Mouse (Mus musculus) thymus, postnatal 4 days (tissue): ENCODE results near the gene Lep.
A peak's percentile ranks its signal among the peaks of the same experiment; 100 is the strongest.

Source experiments
- DNase-seq: peaks from one replicate; pipeline ENCODE4 v3.0.0; 2021

Lep gene

DNA sequence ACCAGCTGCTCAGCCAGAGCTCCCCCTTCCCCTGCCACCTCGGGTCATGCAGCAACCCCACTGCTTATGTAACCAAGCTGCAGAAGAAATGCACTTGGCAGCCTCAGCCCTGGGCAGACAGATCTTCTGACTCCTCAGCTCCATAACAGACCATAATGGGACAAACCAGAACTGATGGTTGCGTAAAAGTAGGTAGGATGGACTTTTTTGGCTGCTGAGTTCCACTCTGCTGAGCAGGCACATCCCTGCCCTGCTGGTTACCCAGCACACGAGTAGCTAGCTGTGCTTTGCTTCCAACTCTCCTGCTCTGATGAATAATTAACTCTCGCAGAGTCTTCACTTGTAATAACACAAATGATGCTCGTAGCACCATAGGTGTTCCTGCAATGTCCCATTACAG, 10.1 kb upstream of the Lep start:
- DNase-seq = no peak

DNA sequence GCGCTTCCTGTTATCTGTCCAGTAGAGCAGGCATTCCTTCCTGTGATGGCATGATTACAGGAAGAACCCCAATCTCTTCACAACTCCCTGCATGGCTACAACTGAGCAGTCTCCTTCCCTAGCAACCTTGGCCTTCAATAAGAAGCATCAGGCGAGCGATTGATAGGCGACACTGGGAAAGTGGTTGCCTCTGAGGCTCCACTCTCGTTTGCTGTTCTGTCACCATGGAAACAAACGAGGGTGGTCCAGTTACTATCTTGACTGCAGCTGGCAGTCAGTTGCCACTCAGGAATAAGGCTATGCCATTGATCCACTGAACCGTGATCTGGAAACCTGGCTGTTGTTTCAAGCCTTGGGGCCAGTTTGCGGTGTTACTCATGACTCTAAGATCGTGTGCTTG, 7.8 kb upstream of the Lep start:
- no peak for DNase-seq

DNA sequence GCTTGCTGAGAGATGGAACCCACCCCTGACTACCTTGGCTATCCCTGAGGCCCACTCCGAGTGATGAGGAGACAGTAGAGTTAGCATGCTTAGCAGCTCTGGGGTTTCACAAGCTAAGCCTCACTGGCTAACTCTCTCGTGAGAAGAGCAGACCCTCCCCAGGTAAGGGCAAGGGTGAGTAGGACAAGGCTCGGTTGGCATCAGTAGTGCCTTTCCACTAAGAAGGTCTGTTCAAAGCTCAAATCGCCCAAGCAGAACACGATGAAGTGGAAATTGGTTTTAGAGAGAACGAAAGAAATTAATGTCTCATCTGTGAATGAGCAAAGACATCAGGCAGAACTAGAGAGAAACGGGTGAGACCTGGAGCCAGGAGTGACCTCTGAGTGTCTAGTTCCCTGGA, 6.8 kb upstream of the Lep start:
- no peak for DNase-seq

DNA sequence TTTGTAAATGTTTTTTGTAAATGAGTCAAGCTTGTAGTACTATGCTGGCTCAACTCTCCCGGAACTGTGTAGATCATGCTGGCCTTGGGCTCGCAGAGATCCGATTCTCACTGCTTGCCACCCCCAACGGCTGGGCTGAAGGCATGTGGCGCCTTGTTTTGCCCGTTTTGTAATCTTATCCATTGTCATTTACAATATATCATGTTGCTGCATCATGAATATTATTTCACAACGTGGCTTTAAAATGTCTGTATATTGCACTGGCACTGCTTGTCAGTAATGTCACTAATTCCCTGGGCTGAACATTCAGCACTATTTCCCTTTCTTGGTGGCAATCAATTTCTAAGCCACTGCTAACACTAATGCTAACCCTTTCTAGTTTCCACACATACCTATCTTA, 3.6 kb upstream of the Lep start:
- no peak for DNase-seq

DNA sequence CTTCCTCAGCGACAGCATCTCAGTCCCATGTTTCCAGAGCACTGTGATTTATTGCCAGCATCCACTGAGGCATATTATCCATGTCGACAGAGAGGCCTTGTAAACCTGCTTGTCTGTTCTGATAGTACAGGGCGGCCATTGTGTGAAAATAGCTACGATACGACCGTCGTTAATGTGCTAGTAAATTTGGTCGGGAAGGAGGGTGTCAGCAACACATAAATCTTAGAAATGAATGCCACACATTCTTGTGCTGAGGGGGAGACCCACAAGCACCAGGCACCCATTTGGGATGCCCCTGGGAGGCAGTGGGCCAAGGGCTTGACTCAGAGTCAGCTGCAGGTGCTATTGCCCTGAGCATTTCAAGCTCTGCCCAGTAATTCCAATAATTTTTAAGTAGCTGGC, 6.4 kb downstream of the Lep start:
- DNase-seq = no peak

DNA sequence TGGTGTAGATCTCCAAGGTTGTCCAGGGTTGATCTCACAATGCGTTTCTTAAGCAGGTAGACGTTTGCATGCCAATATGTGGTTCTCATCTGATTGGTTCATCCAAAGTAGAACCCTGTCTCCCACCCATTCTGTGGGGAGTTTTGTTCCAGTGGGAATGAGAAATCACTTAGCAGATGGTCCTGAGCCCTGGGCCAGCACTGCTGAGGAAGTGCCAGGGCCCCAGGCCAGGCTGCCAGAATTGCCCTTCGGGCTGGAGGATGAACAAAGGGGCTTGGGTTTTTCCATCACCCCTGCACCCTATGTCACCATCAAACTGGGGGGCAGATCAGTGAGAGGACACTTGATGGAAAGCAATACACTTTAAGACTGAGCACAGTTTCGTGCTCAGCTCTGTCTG, 12.2 kb downstream of the Lep start:
- no peak for DNase-seq

DNA sequence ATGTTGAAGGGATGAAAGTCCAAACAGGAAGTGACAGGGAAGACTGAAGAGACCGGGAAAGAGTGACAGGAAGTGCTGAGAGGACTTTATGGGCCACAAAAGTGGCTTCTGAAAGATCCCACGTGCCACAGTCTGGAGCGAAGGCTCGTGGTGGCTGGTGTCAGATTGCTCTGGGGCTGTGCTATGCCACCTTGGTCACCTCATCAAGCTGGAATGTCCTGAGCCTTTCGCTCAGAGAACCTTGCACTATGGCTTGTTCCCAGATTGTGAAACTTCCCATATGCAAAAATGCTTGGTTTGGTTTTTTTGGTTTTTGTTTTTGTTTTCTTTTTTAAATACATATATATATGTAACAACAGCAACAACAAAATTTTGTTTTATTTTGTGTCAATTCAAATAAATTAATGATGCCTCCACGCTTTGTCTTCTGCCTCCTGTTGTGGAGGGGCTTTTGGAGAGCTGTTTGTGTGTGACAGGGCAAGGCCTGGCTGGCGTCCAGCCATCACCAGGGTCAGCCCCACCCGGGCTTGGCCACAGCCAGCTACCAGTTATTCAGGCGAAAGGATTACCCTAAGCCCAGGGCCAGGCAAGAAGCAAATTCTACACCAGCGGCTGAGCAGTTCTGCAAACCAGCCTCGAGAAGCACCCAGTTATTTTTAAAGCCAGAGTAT, 13.6 kb downstream of the Lep start:
- DNase-seq = no peak

DNA sequence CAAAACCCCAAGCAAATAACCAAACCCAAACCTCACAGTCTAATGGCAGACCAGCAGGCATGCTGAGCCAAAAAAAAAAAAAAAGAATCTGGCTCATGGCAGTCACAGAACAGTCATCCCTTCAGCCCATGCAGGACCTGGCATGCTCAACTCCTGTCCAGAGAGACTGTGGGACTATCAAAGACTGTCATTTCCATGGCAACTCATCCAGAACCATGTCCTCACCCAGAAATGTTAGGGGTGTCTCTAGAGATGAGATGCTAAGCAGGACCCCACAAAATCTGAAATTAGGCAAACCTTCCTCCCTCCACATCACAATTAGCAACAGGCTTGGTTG, 14.1 kb downstream of the Lep start:
- DNase-seq = no peak

DNA sequence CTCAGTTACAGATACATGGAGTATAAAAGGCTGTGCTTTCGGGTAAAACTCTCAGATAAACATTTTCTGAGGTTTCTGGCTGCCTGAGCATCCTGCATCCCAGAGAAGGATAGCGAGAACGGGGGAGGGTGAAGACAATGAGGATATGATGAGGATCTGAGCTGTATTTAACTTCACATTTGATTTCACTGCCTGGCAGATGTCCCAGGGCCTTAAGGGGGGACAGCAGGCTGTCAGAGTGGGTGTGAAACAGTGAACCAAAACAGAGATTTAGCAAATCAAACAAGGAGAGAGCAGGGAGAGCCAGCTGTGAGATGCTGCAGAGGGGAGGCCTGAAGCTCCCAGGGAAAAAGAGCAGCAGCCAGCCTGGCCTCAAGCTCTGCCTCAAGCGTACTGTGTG, 19.3 kb downstream of the Lep start:
- DNase-seq = no peak

DNA sequence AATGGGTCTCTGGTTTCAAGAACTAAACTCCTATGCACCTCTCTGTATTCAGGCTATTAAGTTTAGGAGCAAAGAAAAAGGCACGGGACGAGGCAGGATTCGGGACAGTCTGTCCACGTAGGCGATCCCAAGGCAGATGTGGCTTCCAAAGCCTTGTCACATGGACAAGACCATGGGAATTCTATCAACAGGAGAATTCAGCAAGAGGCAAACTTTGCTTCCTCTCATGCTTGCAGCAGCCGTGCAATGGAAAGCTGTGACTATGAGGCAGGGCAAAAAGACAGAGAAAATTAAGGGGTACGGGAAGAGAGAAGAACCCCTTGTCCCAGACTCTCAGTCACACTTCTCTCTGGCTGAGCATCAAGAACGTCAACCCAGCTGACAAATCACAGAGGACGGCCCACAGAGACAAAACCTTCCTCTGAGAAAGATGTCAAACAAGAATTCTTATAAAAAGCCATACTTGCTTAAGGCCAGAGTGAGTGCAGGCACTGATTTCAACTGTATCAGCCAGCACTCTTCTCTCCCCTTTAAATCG, 21.9 kb downstream of the Lep start:
- no peak for DNase-seq

DNA sequence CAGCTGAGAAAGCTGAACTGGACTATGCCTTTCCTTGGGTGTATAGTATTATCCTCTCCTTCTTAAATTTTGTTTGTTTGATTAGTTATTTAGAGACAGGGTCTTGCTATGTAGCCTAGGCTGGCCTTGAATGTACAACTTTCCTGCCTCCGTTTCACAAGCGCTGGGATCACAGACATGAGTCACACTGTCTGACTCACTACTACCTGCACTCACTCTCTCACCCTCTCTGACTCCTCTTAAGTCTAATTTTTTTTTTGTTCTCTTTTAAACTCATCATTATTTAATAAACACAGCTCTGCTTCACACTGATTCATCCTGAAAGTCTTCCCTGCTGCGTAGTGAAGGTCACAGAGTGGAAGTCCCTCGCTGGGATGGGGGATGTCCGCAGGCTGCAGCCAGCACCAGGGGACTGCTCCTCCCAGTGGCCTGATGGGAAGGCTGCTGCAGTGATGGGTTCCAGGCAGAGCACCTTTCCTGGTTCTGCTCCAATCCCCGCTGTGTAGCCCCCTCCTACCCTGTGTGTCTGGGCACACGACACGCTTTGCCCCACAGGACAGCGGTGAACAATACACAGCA, 22.8 kb downstream of the Lep start:
- DNase-seq = no peak

DNA sequence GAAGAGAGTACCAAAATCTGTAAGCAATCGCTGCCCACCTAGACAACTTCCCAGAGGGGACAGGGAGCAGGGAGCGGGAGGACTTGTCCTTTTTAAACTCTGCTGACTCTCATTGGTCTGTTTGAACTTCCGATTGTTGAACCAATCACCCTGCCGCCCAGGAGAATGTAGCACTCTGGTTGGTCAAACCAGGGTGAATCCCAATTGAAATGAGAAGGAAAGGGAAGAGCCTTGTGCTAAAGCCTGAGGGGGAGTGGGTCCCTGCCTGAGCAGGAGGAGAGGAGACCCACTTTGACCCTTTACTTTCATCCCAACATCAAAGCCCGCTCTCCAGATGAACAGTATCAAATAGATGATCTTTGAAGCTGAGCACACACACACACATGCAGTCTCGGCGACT, 24.4 kb downstream of the Lep start:
- no peak for DNase-seq

DNA sequence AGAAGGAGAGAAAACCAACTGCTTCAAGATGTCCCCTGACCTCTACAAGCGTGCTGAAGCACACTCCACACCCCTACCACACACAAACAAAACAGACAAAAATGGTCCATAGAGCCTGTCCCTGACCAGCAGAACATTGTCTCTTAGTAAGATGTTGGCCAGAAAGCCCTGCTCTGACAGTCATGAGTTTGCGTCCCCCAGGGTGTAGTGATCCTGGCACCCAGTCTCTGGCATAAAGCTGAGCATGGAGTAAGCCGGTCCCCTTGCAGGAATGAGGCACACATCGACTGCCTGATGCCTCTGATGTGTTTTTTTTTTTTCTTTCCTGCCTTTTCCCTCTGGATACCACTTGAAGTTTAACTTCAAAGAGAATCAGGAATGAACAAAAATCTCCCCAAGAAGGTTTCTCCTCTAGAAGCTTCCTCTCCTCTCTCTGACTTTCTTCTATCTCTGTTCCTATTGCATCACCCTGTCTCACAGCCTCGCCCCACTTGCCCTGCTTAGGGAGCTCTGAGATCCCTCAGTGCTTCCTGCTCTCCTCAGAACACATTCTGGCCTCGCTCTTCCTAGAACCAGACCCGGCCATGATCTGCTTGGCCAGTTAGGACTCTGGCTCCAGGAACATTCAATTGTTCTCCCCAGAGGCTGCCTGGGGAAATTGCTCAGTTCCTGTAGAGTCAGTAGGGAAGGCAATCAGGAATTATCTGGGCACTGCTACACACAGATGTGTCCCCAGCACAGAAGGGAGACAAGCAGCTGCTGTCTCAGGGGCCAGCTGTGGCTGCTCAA, 28.1 kb downstream of the Lep start:
- no peak for DNase-seq

DNA sequence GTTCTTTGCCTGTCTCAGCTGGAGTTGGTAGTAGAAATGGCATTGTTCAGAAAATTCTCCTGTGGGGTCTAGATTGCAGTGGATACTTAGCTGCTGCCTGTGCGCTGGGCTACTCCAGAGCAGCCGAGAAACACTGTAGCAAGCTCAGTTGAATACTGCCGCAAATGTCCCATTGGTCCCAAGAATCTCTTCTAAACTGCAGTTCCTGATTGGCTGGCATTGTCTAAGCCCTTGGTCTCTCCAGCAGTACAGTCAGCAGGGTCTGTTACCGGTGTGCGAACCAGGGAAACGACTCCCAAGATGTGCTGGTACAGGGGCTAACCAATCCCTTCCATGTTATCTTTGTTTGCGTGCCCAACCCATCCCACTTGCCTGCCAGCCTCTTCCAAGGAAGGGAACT, 32.2 kb downstream of the Lep start:
- DNase-seq = no peak

DNA sequence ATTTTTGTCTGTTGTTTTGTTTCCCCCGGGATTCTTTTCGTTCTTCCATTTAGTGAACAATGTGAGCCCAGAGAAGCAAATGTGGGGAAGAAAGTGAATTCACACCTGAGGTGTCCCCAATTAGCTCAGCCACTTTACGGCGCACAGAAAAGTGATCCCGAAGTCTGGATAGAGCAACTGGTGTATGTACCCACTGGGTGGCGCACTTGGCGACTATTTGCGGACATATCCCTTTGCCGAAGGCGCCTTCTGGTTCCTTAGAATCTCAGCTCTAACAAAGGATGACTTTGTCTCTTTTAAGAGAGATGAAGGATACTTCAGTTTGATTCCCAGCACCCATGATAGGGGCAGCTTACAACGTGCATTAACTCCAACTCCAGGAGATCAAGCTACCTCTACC, 32.9 kb downstream of the Lep start:
- DNase-seq = peak; percentile 14

DNA sequence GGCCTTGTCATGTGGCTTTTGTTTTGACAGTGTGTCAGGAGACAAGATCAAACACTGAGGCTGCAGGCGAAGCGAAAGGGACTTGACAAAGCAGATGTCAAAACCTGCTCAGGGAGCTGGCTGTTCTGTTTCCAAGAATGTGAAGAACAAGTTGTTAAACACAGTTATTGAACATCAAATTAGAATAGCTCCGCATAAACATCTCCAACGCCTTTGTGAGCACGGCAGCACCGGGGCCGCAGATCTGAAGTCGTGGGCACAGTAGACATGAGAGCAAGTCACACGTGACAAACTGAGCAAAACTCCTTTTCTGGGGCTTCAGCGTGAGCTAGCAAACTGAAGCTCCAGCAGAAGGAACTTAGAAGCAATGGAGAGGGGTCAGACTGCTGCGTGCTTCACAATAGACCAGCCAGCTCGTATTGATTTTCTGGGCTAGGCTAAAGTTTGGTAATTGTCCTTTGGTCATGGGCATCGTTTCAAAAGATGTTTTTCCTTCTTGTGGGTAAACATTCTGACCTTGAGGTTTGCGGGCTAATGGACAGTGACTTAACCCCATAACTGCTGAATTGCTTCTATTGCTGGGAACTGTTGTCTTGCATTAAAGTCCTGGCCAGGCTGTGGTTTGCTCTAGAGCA, 39.6 kb downstream of the Lep start:
- DNase-seq = no peak

DNA sequence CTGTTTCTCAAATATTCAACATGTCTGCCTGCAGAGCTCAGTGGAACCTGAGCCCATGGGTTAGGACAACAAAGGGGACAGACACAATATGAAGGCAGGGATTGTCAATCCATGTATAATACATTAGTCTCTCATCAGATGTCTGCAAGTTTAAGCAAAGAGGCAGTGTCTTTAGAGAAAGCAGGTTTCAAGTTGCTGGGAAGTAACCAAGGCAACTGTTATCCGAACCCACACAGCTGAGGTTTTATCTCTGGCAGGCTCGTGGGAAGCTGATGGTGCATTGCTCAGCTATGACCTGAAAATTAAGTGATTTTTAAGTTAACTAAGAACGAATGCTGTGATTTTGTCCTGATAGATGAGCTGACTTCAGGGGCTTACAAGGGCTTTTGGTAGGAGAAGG, 40.4 kb downstream of the Lep start:
- DNase-seq = no peak

DNA sequence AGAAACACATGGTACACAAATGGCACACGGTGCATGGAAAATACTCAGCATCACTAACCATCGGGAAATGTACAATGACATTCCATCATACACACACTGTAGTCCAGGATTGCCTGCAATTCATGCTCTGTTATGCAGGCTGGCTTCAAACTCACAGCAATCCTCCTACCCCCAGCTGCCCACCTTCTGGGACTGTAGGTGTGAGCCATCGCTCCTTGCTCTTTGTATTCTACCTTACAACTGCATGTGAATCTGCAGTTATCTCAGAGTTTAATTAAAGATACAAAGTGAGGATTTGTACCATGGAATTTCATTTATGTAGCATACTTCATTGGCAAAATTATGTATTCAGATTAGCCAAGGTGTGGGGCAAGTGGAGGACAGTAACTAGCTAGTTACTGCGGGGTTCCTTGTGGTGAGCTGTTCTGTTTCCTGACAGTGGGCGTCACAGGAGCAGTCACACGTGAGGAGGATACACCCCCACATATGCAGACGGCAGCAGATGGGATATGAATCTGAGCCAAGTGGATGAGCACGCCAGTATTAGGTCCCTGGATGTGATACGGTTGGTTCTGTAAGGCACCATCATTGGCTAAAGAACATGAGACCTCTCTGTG, 41.3 kb downstream of the Lep start:
- no peak for DNase-seq

DNA sequence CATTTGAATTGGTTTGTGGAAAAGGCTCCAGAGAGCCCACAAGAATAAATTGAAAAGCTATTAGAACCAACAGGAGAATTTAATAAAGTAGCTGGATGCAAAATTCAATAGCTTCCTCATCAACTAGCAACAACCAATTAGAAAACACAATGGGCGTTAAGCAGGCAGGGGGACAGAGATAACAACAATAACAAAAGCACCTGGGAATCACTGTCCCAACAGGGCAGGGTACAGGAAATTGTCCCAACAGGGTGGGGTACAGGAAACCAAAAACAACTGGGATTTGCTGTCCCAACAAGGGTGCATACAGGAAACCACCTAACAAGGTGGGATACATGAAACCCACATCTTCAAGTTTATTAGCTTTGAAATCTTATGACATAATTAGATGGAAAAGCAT, 48.4 kb downstream of the Lep start:
- no peak for DNase-seq

DNA sequence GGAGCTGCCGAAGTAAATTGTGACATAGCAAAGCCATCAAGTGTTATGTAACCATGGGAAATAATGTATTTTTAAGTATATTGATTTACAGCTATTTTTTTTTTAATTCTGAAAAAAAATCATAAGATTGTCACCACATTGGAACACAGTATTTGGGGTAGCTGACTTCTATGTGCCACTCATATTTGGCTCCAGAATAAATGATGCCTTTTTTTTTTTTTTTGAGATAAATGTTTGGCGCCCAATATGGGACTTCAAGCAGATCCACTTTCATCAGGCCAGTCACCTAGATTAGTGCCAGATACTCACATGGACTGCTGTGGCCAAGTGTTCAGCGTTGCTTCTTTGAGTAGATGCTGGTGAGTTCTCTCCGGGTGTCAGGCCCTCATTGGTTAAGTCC, 51.5 kb downstream of the Lep start:
- no peak for DNase-seq

DNA sequence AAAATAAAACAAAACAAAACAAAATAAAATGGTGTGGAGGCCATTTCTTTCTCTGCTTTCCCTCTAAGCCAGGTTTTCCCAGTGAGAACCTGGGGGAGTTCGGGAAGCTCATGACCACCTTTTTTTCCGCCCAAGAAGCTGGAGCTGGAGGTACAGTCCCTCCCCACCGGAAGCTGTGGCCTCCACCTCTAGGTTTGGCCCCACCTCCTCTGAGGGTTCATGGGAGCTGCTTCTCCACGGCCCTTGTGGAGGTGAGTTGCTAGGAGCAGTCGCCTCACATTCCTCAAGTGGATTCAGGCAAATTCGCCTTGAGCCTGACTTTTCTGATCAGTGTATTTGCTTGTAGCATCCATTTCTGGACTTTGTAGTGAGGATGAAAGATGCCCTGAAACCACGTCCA, 55.7 kb downstream of the Lep start:
- DNase-seq = no peak

DNA sequence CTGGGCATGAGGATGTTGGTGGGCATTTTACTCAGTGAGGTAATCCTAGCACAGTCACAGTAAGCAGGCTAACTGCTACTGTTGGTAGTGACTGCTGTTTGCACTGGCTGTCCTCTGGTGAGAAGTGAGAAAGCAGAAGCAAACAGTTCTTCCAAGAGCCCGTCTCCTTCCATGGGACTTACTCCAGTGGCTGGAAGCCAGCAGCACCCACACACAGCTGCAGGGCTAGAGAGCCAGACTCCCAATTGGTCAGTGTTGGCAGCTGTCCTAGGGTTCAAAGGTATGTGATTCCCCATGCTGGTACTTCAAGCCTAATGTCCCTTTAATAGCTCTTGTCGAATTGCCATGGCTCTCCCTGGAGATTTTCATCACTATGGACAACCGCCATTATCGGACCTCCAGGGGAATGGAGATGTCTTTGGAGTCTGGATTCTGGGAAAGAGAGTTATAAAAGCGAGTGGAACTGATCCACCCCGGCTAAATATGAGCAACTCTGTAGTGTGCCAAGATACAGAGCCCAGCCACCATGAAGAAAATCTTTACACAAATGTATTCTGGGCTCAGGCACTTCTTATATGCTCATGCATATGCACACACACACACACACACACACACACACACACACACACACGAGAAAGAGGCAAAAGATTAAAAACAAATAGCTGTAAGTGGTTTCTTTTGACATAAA, 57.5 kb downstream of the Lep start:
- no peak for DNase-seq

DNA sequence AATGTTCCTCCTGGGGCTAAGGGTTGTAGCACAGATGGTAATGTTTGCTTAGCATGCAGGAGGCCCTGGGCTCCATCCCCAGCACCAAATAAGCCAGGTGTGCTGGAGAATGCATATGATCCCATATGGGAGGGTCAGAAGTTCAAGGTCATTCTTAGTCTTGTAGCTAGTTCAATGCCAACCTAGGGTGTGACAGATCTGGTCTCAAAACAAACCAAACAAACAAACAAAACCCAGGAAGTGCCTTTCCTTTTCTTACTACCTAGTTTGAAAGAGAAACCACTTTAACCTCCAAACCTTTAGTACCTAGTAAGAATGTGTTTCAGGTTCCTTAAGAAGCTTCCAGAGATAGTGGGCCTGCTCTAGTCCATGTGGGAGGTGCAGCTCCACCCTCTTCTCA, 58.2 kb downstream of the Lep start:
- DNase-seq = no peak
